Mouse (Mus musculus): Measurements from ENCODE around the gene Snrnp25. TPM values are rescaled to one million over a fixed set of nuclear protein-coding genes. Genes with fewer than 3 reads are reported as not detected.

The Snrnp25 gene
- polyA plus RNA-seq, 1 experiment from 2014 or later, result 49.5 TPM

DNA sequence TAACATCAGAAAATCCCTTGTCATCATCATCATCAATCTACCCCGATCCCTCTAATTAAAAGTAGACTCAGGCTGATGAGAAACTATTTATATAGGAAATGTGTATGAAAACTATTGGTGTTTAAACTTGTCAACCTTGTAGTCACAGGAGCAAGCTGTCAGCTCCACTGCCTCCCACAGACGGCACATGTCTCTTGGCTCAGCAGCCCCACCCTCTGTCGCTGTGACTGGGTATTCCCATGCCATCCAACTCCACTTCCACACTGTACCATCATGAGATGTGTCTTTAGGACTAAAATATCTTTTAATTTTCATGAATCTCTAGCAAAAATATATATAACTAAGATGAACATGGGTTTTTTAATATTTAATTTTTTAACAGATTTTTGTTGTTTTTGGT lies 43.1 kb downstream of the Snrnp25 start:
- H3K9me3 ChIP-seq (ENCODE audit: control insufficient read depth, low read length), result no peaks in the 10 kb centered on the region
- H3K4me2 ChIP-seq (ENCODE audit: low read length), result no peak overlapping the region
- no peak overlapping the region for H3K9ac ChIP-seq (ENCODE audit: low read length)
- 76% methylated on average over 3 of the region's 3 CpGs for WGBS
- H3K4me1 ChIP-seq (ENCODE audit: control insufficient read depth in 2 of 2, insufficient read depth in 2 of 2, low read length in 2 of 2), result peaks cover 5 to 8% of the 10 kb centered on the region in 2 experiments; a peak in 3 of 4 replicates
- no peaks in the 10 kb centered on the region for H3K27me3 ChIP-seq (ENCODE audit: control insufficient read depth, insufficient read depth, low read length)
- no peak overlapping the region for H3K27ac ChIP-seq (replicated peaks in 1 of 2; ENCODE audit: control insufficient read depth in 1 of 2, insufficient read depth in 1 of 2, low read depth in 2 of 2, low read length in 2 of 2)
- no peak overlapping the region for H3K4me3 ChIP-seq (ENCODE audit: control insufficient read depth in 1 of 2, insufficient read depth in 1 of 2, low read depth in 1 of 2, low read length in 2 of 2)
- no peak for ATAC-seq (ENCODE audit: insufficient number of reproducible peaks, insufficient read depth, low FRiP score, low read depth)
- peaks cover 82% of the 10 kb centered on the region for H3K36me3 ChIP-seq (ENCODE audit: control insufficient read depth, insufficient read depth, low read length)

DNA sequence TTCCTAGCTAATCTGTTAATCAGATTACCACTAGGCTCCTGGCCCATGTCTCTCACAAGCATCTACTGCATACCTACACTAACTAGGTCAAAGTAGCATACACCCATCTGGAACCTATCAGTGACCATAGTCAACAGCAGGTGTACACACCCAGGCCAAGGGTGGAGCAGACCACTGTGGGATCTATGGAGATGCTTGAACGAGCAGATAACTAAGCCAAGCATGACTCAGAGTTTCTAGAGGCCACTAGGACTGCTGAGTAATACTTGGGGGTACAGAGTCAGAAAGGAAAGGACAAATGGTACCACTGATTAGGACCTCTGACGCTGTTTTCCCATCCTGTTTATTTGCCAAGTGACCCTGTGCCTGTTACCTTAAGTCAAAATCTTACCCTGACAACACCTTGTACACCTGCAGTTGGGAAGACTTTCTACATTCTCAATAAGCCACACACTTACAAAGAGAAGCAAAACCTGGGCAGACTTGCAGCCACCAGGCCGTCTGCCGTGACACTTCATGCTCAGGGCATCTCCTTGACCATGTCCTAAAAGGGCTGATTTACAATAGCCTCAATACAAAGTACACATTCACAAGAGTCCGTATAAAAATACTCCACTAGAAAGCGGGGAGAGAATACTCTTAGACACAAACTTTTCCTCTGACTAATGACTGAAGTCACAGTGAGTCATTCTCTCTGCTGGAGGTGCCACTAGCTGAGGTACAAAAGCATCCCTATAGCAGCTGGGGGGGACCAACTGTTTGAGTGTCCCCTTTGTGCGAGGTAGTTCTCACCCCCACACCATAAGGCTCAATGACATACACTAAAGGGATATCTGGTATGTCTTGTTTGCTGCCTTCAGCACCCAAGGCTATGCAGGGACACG lies 45.9 kb downstream of the Snrnp25 start:
- H3K4me2 ChIP-seq (ENCODE audit: low read length), result no peak overlapping the region
- peaks cover 83% of the 10 kb centered on the region for H3K36me3 ChIP-seq (ENCODE audit: control insufficient read depth, insufficient read depth, low read length)
- no peaks in the 10 kb centered on the region for H3K27me3 ChIP-seq (ENCODE audit: control insufficient read depth, insufficient read depth, low read length)
- H3K4me3 ChIP-seq (ENCODE audit: control insufficient read depth in 1 of 2, insufficient read depth in 1 of 2, low read depth in 1 of 2, low read length in 2 of 2), result no peak overlapping the region
- H3K4me1 ChIP-seq (ENCODE audit: control insufficient read depth in 2 of 2, insufficient read depth in 2 of 2, low read length in 2 of 2), result no peaks in the 10 kb centered on the region
- no peaks in the 10 kb centered on the region for H3K9me3 ChIP-seq (ENCODE audit: control insufficient read depth, low read length)
- H3K27ac ChIP-seq (replicated peaks in 1 of 2; ENCODE audit: control insufficient read depth in 1 of 2, insufficient read depth in 1 of 2, low read depth in 2 of 2, low read length in 2 of 2), result no peak overlapping the region
- no peak for ATAC-seq (ENCODE audit: insufficient number of reproducible peaks, insufficient read depth, low FRiP score, low read depth)
- 81% methylated on average over 8 of the region's 8 CpGs for WGBS
- no peak overlapping the region for H3K9ac ChIP-seq (ENCODE audit: low read length)

DNA sequence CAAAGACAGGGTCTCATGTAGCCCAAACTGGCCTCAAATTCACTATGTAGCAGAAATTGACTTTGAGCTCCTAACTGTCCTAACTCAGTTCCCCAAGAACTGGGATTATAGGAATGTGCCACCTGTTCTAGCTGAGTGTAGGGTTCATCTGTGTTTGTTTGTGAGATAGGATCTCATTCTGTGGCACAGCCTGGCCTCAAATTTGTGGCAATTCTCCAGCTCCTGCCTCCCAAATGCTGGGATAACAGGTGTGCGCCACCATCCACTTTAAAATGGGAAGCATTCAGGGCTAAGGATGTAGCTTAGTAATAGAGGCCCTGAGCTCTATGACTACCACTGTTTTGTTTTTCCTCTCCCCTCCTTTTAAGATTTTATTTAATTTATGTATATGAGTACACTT lies 47.9 kb downstream of the Snrnp25 start:
- 97% methylated on average over 1 of the region's 1 CpGs for WGBS
- no peak for ATAC-seq (ENCODE audit: insufficient number of reproducible peaks, insufficient read depth, low FRiP score, low read depth)
- Histone ChIP-seq H3K27me3 (ENCODE audit: control insufficient read depth, insufficient read depth, low read length) (no peaks in the 10 kb centered on the region), H3K4me2 (ENCODE audit: low read length) (no peak overlapping the region), H3K27ac (replicated peaks in 1 of 2; ENCODE audit: control insufficient read depth in 1 of 2, insufficient read depth in 1 of 2, low read depth in 2 of 2, low read length in 2 of 2) (no peak overlapping the region), H3K9ac (ENCODE audit: low read length) (no peak overlapping the region), H3K9me3 (ENCODE audit: control insufficient read depth, low read length) (no peaks in the 10 kb centered on the region), H3K4me3 (ENCODE audit: control insufficient read depth in 1 of 2, insufficient read depth in 1 of 2, low read depth in 1 of 2, low read length in 2 of 2) (no peak overlapping the region), H3K36me3 (ENCODE audit: control insufficient read depth, insufficient read depth, low read length) (peaks cover 63% of the 10 kb centered on the region), H3K4me1 (ENCODE audit: control insufficient read depth in 2 of 2, insufficient read depth in 2 of 2, low read length in 2 of 2) (no peaks in the 10 kb centered on the region)

DNA sequence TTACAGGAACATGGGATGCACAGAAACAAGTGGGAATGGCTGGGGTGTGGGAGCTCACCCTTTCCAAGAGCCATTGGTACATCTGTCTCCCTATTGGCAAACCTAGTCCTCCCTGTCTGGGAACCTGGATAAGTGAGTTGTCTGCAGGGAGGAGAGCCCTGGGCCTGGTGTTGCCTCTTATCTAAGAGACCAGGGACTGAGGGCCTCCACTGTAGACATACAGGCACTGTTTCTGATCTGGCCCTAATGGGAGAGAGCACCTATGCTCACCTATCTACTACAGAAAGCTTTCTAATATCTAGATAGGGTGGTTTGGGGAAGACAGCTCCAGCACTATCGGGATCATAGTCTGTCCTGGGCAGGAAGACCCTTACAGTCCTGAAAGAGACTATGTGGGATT lies 50.9 kb downstream of the Snrnp25 start:
- Histone ChIP-seq H3K36me3 (ENCODE audit: control insufficient read depth, insufficient read depth, low read length) (peaks cover 49% of the 10 kb centered on the region), H3K27ac (replicated peaks in 1 of 2; ENCODE audit: control insufficient read depth in 1 of 2, insufficient read depth in 1 of 2, low read depth in 2 of 2, low read length in 2 of 2) (no peak overlapping the region), H3K4me3 (ENCODE audit: control insufficient read depth in 1 of 2, insufficient read depth in 1 of 2, low read depth in 1 of 2, low read length in 2 of 2) (no peak overlapping the region), H3K9me3 (ENCODE audit: control insufficient read depth, low read length) (no peaks in the 10 kb centered on the region), H3K4me1 (ENCODE audit: control insufficient read depth in 2 of 2, insufficient read depth in 2 of 2, low read length in 2 of 2) (no peaks in the 10 kb centered on the region), H3K27me3 (ENCODE audit: control insufficient read depth, insufficient read depth, low read length) (no peaks in the 10 kb centered on the region), H3K9ac (ENCODE audit: low read length) (no peak overlapping the region), H3K4me2 (ENCODE audit: low read length) (no peak overlapping the region)
- WGBS, result 83% methylated on average over 1 of the region's 1 CpGs
- ATAC-seq (ENCODE audit: insufficient number of reproducible peaks, insufficient read depth, low FRiP score, low read depth), result no peak

DNA sequence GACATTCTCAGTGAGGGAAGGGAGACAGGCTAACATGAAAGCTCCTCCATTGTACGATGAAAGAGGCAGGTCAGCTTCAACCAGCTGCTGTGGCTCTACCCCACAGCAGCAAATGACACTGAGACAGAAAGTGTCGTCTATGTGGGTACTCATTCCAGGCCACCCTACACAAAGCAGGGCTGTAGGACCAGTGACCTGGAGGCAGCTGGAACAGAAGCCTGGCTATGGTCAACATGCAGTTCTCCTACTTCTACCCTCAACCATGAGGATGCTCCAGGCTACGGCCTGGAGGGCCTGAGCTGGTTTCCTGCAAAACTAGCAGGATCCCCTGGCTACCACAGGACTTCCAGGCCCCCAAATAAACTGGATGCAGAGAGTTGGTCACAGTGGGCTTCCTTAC lies 51.4 kb downstream of the Snrnp25 start:
- Histone ChIP-seq H3K4me3 (ENCODE audit: control insufficient read depth in 1 of 2, insufficient read depth in 1 of 2, low read depth in 1 of 2, low read length in 2 of 2) (no peak overlapping the region), H3K27me3 (ENCODE audit: control insufficient read depth, insufficient read depth, low read length) (no peaks in the 10 kb centered on the region), H3K9me3 (ENCODE audit: control insufficient read depth, low read length) (no peaks in the 10 kb centered on the region), H3K4me1 (ENCODE audit: control insufficient read depth in 2 of 2, insufficient read depth in 2 of 2, low read length in 2 of 2) (no peaks in the 10 kb centered on the region), H3K9ac (ENCODE audit: low read length) (no peak overlapping the region), H3K36me3 (ENCODE audit: control insufficient read depth, insufficient read depth, low read length) (peaks cover 46% of the 10 kb centered on the region), H3K27ac (replicated peaks in 1 of 2; ENCODE audit: control insufficient read depth in 1 of 2, insufficient read depth in 1 of 2, low read depth in 2 of 2, low read length in 2 of 2) (no peak overlapping the region), H3K4me2 (ENCODE audit: low read length) (no peak overlapping the region)
- no peak for ATAC-seq (ENCODE audit: insufficient number of reproducible peaks, insufficient read depth, low FRiP score, low read depth)
- 83% methylated on average over 3 of the region's 3 CpGs for WGBS

Other genes starting within 250 kb of the Snrnp25 start
- 0.26 TPM in 1 of 2 replicates, not detected in the other for gene 4930524B15Rik, start 239.8 kb upstream of the Snrnp25 start, polyA plus RNA-seq (2014; fragmentation: Nextera tagmentation; extraction: Ambion mirVana)
- gene Nsg2, start 205.0 kb upstream of the Snrnp25 start, polyA plus RNA-seq (2014; fragmentation: Nextera tagmentation; extraction: Ambion mirVana), result 0.43 and 0.81 TPM in 2 replicates
- 0.05 TPM in 1 of 2 replicates, not detected in the other for gene Il9r, start 5.1 kb upstream of the Snrnp25 start, polyA plus RNA-seq (2014; fragmentation: Nextera tagmentation; extraction: Ambion mirVana)
- 26.6 TPM in 2 replicates for gene Rhbdf1, start 16.9 kb downstream of the Snrnp25 start, polyA plus RNA-seq (2014; fragmentation: Nextera tagmentation; extraction: Ambion mirVana)
- 19.3 and 20.6 TPM in 2 replicates for gene Mpg, start 21.1 kb downstream of the Snrnp25 start, polyA plus RNA-seq (2014; fragmentation: Nextera tagmentation; extraction: Ambion mirVana)
- 33.2 and 33.9 TPM in 2 replicates for gene Nprl3, start 62.3 kb downstream of the Snrnp25 start, polyA plus RNA-seq (2014; fragmentation: Nextera tagmentation; extraction: Ambion mirVana)
- 300 and 380 TPM in 2 replicates for gene Hba-x, start 71.0 kb downstream of the Snrnp25 start, polyA plus RNA-seq (2014; fragmentation: Nextera tagmentation; extraction: Ambion mirVana)
- gene Hba-a1, start 78.1 kb downstream of the Snrnp25 start, polyA plus RNA-seq (2014; fragmentation: Nextera tagmentation; extraction: Ambion mirVana), result 7,195 and 12,752 TPM in 2 replicates
- gene Hbq1b, start 81.5 kb downstream of the Snrnp25 start, polyA plus RNA-seq (2014; fragmentation: Nextera tagmentation; extraction: Ambion mirVana), result 1.5 and 2.1 TPM in 2 replicates
- gene Hba-a2, start 91.1 kb downstream of the Snrnp25 start, polyA plus RNA-seq (2014; fragmentation: Nextera tagmentation; extraction: Ambion mirVana), result 18,791 and 33,479 TPM in 2 replicates
- 1.2 and 2.5 TPM in 2 replicates for gene Hbq1a, start 94.7 kb downstream of the Snrnp25 start, polyA plus RNA-seq (2014; fragmentation: Nextera tagmentation; extraction: Ambion mirVana)
- gene Sh3pxd2b, start 142.4 kb downstream of the Snrnp25 start, polyA plus RNA-seq (2014; fragmentation: Nextera tagmentation; extraction: Ambion mirVana), result 12.6 and 13.3 TPM in 2 replicates
- gene Ubtd2, start 250.0 kb downstream of the Snrnp25 start, polyA plus RNA-seq (2014; fragmentation: Nextera tagmentation; extraction: Ambion mirVana), result 30.2 and 32.4 TPM in 2 replicates

Measured in heart, embryonic 14.5 days (tissue).